Mouse (Mus musculus): Measurements from ENCODE around the gene Alg9.

- TF ChIP-seq CTCF (IDR thresholded peaks at IDR 0.05; ENCODE audit: low read depth, low read length) (no peak), POLR2A (IDR thresholded peaks at IDR 0.05; ENCODE audit: extremely low read depth, insufficient read depth, low read length) (no peak)
Measured at GRCm38 (mm10) chr9:50752054-50752602, 22.7 kb upstream of the Alg9 start, which contains the start of gene Hspb2.

Measured in liver, adult 2 months (tissue).